Mouse (Mus musculus): ENCODE results near the gene Zfp819.
"Not testable (repeated sequence)": the region's sequence is repeated elsewhere in the genome, so short reads cannot be mapped to it uniquely, and the experiment has no call there.

Gene Zfp819

DNA sequence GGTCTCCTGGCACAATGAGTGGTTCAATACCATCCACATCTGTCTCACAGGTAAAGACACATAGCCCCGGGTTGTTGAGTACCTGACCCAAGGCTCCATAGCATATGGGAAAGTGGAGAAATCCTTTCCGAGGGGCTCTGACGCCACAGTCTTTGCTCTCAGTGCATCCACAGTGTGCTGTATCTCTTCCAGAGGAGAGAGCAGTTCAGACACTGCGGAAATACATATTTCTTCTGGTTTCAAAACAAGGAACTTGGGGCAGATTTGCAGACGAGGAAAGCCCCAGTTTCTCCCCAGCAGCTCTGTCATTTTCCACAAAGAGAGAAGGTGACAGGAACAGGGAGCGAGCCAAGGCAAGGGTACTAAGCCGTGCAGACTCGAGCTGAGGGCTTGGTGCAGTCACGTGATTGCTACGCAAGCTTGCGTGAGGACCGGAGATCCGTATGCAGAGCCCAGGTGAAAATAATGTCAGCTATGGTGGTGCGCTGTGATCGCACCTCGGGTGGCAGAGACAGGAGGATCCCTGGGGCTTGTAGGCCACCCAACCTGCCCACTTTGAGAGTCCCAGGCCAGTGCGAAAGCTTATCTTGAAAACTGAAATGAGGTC is 36.2 kb downstream of the Zfp819 start:
- no peak for DNase-seq

DNA sequence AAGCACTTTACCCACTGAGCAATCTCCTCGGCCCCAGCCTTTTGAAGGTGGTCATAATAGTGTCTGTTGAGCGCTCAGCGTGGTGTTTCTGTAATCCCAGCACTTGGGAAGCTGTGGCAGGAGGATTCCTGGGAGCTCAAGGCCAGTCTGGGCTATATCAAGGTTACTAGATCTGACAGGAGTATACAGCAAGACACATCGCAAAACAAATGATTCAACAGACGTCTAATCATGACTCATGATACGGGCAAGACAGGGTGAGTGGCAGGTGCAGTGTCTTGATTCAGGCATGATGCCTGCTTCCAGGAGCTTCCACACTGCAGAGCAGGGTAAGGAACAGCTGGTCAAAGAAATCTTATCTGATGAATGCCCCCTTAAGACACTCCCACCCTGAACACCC is 45.7 kb downstream of the Zfp819 start:
- no peak for DNase-seq

DNA sequence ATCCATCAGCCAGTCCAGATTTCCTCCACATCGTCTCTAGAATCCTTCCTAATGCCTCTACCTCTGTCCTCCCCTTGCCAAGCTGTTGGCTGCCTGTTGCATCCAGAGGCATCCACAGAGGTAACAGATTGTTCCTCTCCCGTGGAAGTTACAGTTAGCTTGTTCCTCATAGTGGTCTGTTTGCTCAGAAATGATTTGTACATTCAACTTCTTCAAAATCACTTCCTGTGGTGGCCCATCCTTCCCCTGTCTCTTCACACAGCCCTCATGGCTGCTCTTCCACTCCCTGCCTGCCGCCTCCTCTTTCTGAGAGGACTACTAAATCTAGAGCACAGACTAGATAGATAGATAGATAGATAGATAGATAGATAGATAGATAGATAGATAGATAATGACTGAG is 47.5 kb downstream of the Zfp819 start:
- no peak for DNase-seq

DNA sequence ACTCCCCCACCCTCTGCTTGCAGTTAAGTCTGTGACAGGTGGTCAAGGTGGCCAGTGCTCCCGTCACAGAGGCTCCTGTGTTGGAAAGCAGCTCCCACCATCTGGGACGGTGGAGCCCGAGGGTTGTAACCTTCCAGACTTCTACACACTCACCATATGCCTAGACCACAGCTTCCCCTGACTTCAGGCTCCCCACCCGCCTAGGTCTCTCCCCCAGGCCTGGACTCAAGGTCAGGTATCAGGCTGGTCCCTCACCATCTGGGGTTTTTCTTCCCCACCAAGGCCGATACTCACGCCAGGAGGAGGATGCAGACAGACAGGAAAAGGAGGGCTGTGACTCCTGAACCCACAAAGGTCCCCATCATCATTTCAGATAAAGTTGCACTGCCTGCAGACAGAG is 49.3 kb downstream of the Zfp819 start:
- DNase-seq: no peak

- no peak for DNase-seq
These were observed 53.0 kb downstream of the Zfp819 start, which contains the start of gene Siglece for GRCm38 (mm10) chr7:43660002-43660401. TSS of gene Siglece (minus strand) at chr7:43660161.

GRCm38 (mm10) chr7:43662804-43663203 is 55.8 kb downstream of the Zfp819 start:
- DNase-seq: no peak

DNA sequence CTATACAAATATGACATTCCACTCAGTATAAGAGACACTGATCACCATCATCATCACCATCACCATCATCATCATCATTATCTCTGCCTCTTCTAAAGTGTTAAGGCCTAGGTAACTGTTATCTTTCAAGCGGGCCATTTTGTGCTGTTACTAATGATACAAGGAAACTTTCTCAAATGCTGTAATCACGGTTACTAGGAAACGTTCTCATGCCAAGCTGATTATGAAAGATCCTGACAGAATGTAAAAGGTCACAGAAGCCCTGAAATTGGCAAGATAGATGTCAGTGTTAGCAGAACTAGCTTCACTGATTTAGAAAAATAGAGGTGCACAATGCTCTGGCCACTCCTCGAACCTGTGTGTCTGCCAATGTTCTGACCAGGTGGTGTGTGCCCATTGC is 60.3 kb downstream of the Zfp819 start:
- DNase-seq: not testable (repeated sequence)
